Mouse (Mus musculus) limb, embryonic 14.5 days (tissue): ENCODE measurements around the gene Fndc3b. TPM values are rescaled to one million over a fixed set of nuclear protein-coding genes. Genes with fewer than 3 reads are reported as not detected.

ENCODE experiments used
- ATAC-seq: fragments of 200-750 bp; cut with Nextera tagmentation; 2 replicates; pipeline ENCODE4 v1.8.0; 2017; ENCODE audit warnings: low read depth, moderate number of reproducible peaks, moderate TSS enrichment; ENCODE audit not compliant: low FRiP score
- DNase-seq: peaks from one replicate; pipeline ENCODE4 v3.0.0-alpha.2; 2015; ENCODE audit warnings: low spot score
- H3K27ac ChIP-seq: fragments of 300-500 bp; sonication (generic); replicated peaks from 2 replicates; pipeline ENCODE4 v1.5.1; 2014; ENCODE audit warnings: low read depth, mild to moderate bottlenecking, low read length, moderate library complexity, mixed read lengths
- H3K27me3 ChIP-seq: fragments of 300-500 bp; sonication (generic); 2 replicates; pipeline ENCODE4 v1.6.1; 2014; ENCODE audit warnings: low read length, mixed read lengths; ENCODE audit not compliant: control insufficient read depth, insufficient read depth
- H3K36me3 ChIP-seq: fragments of 300-500 bp; sonication (generic); 2 replicates; pipeline ENCODE4 v1.6.1; 2014; ENCODE audit warnings: mild to moderate bottlenecking, low read length, moderate library complexity, mixed read lengths; ENCODE audit not compliant: control insufficient read depth, insufficient read depth
- H3K4me1 ChIP-seq: fragments of 300-500 bp; sonication (generic); 2 replicates; pipeline ENCODE4 v1.6.1; 2014; ENCODE audit warnings: antibody characterized with exemption, low read length, mixed read lengths; ENCODE audit not compliant: control insufficient read depth, insufficient read depth
- H3K4me2 ChIP-seq: fragments of 300-500 bp; sonication (generic); replicated peaks from 2 replicates; pipeline ENCODE4 v1.6.1; 2014; ENCODE audit warnings: low read depth, mild to moderate bottlenecking, low read length, moderate library complexity; ENCODE audit not compliant: severe bottlenecking
- H3K4me3 ChIP-seq: fragments of 300-500 bp; sonication (generic); replicated peaks from 2 replicates; pipeline ENCODE4 v1.5.1; 2014; ENCODE audit warnings: low read length
- H3K9ac ChIP-seq: fragments of 300-500 bp; sonication (generic); 2 replicates; pipeline ENCODE4 v1.6.1; 2014; ENCODE audit warnings: mild to moderate bottlenecking, low read depth, low read length, moderate library complexity; ENCODE audit not compliant: severe bottlenecking
- H3K9me3 ChIP-seq: fragments of 300-500 bp; sonication (generic); 2 replicates; pipeline ENCODE4 v1.6.1; 2016; ENCODE audit warnings: low read length; ENCODE audit not compliant: control insufficient read depth
- POLR2A ChIP-seq: fragments of 200-500 bp; IDR thresholded peaks from 2 replicates; pipeline ENCODE4 v1.8.0; 2012; ENCODE audit warnings: inconsistent platforms, mild to moderate bottlenecking, moderate library complexity, borderline replicate concordance; ENCODE audit not compliant: insufficient read depth, insufficient read length; ENCODE audit errors: extremely low read depth
- WGBS: fragments of 180-500 bp; shearing (Covaris S2); extraction: QIAGEN DNeasy Blood & Tissue Kit; methylation state at CpG from one replicate; pipeline ENCODE4 v1.1.7; 2014; 5-methylcytosine and 5-hydroxymethylcytosine counted together
- polyA plus RNA-seq, 2 experiments: library from polyadenylated mRNA; depleted of rRNA in 1 of 2; stranded (reverse) in 1 of 2; unstranded in 1 of 2; fragments of >200 nt; fragmentation: Nextera tagmentation in 1 of 2; extraction: Ambion mirVana in 1 of 2; gene quantifications; 2 replicates each; pipeline versions ENCODE4 v1.2.1 to v1.2.3; 2012 to 2014

The Fndc3b gene
- polyA plus RNA-seq, 2 experiments, result 39.6 to 41.3 TPM

DNA sequence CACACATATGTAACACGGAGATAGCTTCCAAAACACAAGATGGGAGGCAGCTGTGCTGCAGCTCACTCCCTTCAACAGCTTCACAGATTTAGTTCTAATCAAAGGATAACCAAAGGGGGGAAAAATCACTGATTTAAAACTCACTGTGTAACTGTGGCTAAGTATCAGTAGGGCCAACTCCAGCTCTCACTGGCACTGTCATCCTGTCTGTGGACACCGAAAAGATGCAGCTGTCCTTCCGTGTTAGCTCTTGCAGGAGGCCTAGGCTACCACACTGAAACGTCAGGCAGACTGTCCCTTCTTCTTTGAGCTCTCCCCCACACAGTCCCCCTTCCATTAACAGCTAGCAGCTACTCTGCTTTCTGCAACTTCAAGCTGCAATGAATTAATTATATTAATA is 89.9 kb downstream of the Fndc3b start:
- Histone ChIP-seq H3K27me3 (no peaks in the 10 kb centered on the region), H3K4me2 (no peak overlapping the region), H3K9ac (no peak overlapping the region), H3K4me3 (no peak overlapping the region), H3K27ac (no peak overlapping the region), H3K4me1 (peaks cover 19% of the 10 kb centered on the region), H3K36me3 (peaks cover 9% of the 10 kb centered on the region; the same call in 1 of the 2 replicates), H3K9me3 (no peaks in the 10 kb centered on the region)
- 73% methylated on average over 4 of the region's 4 CpGs for WGBS
- no peak for ATAC-seq
- DNase-seq, result no peak
- no peak for TF ChIP-seq POLR2A

DNA sequence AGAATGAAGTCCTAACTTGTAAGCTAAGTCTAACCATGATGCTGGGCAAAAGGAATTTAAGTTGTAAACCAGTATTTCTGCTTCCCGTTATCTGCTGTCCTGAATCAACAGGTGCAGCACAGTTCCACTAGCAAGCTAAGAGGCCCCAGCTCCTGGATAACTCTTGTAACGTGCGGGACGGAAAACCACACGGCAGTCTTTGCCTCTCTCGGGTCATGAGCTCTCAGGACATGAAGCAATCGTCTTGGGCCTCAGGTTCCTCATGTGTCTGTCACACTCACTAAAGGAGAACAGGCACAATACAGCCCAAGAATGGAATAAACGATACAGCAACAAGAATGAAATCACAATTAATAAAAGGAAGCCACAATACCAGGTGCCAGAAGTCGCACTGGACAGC is 93.4 kb downstream of the Fndc3b start:
- Histone ChIP-seq H3K4me1 (peaks cover 24% of the 10 kb centered on the region), H3K27ac (0 out of 2 replicates have a peak overlapping the region, but pooled peaks have one; percentile 46), H3K4me2 (no peak overlapping the region), H3K9ac (no peak overlapping the region), H3K4me3 (no peak overlapping the region), H3K27me3 (no peaks in the 10 kb centered on the region), H3K36me3 (peaks cover 12% of the 10 kb centered on the region; the same call in 1 of the 2 replicates), H3K9me3 (no peaks in the 10 kb centered on the region)
- no peak for ATAC-seq
- TF ChIP-seq POLR2A, result no peak
- WGBS, result 57% methylated on average over 9 of the region's 9 CpGs
- DNase-seq, result no peak

DNA sequence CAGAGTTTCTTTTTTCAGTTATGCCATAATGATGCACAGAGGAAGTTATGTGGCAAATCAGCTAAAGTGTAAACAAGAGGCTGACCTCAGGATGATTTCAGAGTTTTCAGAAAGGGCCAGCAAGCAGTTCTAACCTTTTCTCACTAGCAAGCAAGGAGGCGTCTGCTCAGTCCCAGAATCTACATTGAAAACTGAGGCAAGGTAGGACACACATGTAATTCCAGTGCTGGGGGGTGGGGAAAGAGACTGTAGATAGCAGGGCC is 93.9 kb downstream of the Fndc3b start:
- Histone ChIP-seq H3K27me3 (no peaks in the 10 kb centered on the region), H3K27ac (0 out of 2 replicates have a peak overlapping the region, but pooled peaks have one; percentile 46)

DNA sequence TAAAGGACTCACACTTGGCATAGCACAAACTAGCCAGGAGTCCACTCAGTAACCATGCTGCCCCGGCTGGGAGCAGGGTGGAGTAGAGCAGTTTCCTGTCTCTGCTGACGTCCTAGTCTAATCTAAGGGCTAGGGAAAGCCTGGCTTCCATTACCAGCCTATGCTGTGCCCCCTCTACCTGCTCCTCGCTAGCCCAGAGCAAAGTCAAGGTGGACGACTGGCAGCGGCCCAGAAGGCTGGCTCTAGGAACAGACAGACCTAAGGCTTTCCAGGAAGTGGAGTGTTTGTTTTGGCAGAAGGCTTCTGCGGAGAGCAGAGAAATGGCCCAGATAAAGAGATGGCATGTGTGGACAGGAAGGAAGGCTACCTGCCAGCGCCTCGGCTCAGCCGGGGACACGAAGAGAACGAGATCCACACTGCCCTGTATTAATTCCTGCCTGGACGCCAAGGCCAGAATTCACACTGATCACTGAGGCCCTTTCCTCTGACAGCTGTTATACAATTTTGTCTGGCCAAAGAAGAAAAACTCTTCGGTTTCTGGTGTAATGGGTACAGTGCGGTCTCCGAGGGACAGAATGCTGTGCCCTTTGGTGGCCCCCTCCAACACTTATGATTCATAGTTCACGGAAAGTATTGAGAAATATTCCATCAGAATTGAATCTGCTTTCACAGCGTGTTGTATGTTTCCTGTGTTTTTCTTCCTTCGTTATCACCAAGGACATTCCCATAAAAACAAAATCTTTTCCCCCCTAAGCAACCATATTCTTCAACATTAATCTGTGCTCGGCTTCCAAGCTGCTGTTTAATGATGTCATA is 94.5 kb downstream of the Fndc3b start:
- ATAC-seq (peak; percentile 16; the same call in 1 of the 2 replicates), DNase-seq (no peak)
- no peaks in the 10 kb centered on the region for H3K27me3 ChIP-seq
- 0 out of 2 replicates have a peak overlapping the region, but pooled peaks have one; percentile 46 for H3K27ac ChIP-seq
- WGBS, result 58% methylated on average over 19 of the region's 19 CpGs
- no peaks in the 10 kb centered on the region for H3K9me3 ChIP-seq
- H3K4me3 ChIP-seq, result no peak overlapping the region
- H3K4me1 ChIP-seq, result peaks cover 24% of the 10 kb centered on the region
- no peak overlapping the region for H3K9ac ChIP-seq
- no peak overlapping the region for H3K4me2 ChIP-seq
- peaks cover 12% of the 10 kb centered on the region; the same call in 1 of the 2 replicates for H3K36me3 ChIP-seq
- no peak for TF ChIP-seq POLR2A

More for the DNA sequence above, 93.9 kb downstream of the Fndc3b start:
- Histone ChIP-seq H3K36me3 (peaks cover 12% of the 10 kb centered on the region; the same call in 1 of the 2 replicates), H3K4me1 (peaks cover 24% of the 10 kb centered on the region), H3K9ac (no peak overlapping the region), H3K9me3 (no peaks in the 10 kb centered on the region), H3K4me2 (no peak overlapping the region), H3K4me3 (no peak overlapping the region)
- TF ChIP-seq POLR2A, result no peak
- ATAC-seq, result no peak
- 80% methylated on average over 1 of the region's 1 CpGs for WGBS
- DNase-seq, result no peak

DNA sequence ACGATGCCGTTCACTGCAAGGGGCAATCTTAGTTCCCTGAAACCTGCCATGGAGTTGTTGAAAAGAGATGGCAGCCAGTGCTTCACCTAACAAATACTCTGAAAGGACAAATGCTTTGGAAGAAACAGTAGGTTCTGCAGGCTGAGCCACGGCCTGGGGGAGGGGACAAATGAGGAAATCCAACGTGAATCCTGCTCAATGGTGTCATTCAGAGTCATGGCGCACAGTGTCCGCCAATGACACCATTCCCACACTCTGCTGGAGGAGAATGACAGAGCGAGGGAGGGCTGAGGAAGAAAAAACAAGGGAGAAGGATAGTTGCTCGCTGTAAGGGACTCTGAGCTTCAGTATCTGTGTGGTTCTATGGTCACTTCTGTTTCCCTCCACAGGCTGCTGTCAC is 95.6 kb downstream of the Fndc3b start:
- peaks cover 32% of the 10 kb centered on the region for H3K4me1 ChIP-seq
- ATAC-seq (no peak), DNase-seq (no peak)
- no peak overlapping the region for H3K9ac ChIP-seq
- H3K4me2 ChIP-seq, result no peak overlapping the region
- H3K4me3 ChIP-seq, result no peak overlapping the region
- H3K27ac ChIP-seq, result no peak overlapping the region
- peaks cover 12% of the 10 kb centered on the region; the same call in 1 of the 2 replicates for H3K36me3 ChIP-seq
- H3K27me3 ChIP-seq, result no peaks in the 10 kb centered on the region
- H3K9me3 ChIP-seq, result no peaks in the 10 kb centered on the region
- TF ChIP-seq POLR2A, result no peak
- 77% methylated on average over 8 of the region's 8 CpGs for WGBS
